Mouse (Mus musculus) cerebellum, adult 9-10 months (tissue): ENCODE data around the gene Spata17.

Experiments
- DNase-seq: peaks from one replicate; pipeline ENCODE4 v3.0.0; 2022

Spata17 gene

GRCm38 (mm10) chr1:187076198-187077042, 138.8 kb downstream of the Spata17 start:
- no peak for DNase-seq

- DNase-seq, result no peak
Measured at GRCm38 (mm10) chr1:187059874-187060273, 155.4 kb downstream of the Spata17 start.

DNA sequence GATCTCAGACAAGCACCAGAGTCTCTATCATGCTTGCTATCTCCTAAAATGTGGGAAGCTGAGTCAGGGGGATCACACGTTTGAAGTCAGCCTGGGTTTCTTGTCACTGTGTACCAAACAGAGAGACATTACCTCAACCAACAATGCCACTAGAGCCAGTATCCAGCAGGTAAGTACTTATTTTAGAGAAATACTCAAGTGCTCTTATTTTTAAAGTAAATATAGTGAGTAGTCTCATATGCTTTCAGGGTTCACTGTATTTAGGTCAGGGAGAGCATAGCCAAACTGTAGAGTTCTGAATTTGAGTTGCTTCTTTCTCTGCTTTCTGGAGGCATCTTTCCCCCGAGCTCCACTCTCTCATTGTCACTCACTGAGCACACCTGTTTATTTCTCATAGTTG, 160.9 kb downstream of the Spata17 start:
- DNase-seq, result no peak

GRCm38 (mm10) chr1:187053862-187054261, 161.4 kb downstream of the Spata17 start:
- no peak for DNase-seq

- no peak for DNase-seq
Measured at GRCm38 (mm10) chr1:187052532-187052931, 162.7 kb downstream of the Spata17 start.

DNA sequence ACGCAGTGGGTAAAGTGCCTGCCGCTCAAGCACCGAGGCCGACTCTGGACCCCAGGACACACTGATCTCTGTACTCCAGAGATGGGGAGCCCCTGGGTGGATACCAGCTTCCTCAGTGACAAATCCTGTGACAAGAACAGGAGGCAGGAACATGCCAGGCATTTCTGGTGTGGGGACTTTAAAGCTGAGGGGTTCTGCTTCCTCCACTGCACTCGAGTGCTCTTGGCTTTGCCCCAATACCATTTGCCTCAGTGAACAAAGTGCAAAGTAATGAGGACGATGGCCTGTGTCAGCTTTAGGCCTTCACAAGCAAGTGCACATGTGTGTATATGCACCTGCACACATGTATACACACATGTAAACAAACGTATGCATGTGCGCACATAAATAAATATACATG, 164.0 kb downstream of the Spata17 start:
- DNase-seq, result no peak

GRCm38 (mm10) chr1:187048681-187049288, 166.5 kb downstream of the Spata17 start:
- no peak for DNase-seq

GRCm38 (mm10) chr1:187044726-187045125, 170.5 kb downstream of the Spata17 start:
- no peak for DNase-seq

DNA sequence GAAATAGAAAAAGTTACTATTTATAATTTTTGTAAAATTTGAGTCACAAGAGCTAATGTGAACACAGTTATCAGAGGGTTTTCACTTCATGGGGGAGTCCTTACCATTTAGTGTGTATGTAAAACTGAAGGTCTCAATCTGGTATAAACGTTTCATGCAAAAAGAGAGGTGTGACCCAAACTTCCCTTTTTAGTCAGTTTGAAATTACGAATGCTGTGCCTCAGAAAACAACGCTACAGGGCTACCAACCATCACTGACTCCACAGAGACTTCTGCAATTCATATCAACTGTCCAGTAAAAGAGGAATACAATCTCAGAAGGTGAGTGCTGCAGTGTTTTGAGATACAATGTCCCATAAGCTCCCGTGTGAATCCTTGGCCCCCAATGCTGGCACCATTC, 175.5 kb downstream of the Spata17 start:
- DNase-seq, result no peak

DNA sequence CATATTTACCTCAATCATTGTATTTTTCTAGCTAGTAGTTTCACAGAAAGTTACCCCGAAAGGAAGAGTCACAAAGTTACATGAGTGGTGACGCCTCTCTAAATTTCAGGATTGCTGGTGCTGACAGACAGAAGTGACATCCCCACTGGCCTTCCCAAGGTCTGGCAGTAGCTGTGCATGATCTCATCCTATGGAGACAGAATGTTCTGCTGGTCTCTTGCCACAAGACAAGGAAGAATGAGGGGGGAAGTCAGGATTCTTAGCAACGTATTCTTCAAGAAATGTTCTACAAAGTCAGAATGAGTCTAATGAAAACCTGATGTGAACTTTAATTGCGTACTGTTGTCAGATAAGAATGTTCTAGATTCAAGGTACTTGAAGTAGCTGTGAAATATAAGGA, 179.5 kb downstream of the Spata17 start:
- DNase-seq, result no peak

- peak; percentile 7 for DNase-seq
Measured at GRCm38 (mm10) chr1:187031796-187032195, 183.5 kb downstream of the Spata17 start.

DNA sequence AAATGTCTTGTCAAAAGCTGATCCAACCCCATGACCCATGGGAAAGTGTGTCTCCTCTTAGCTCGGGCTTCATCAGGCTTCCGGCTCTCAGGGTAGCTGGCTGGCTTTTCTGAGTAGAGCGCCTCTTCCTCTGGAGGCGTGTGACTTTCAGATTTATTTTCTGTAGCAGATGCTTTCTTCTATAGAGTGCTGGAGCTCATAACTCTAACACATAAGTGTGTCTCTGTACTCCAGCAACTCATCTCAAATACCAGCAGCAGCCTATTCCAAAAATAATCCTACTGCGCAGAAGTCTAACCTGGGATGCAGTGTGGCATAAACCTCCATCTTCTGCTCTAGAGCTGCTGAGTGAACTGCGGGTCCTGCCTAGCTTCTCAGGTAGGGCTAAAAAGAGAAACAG, 186.4 kb downstream of the Spata17 start:
- DNase-seq, result no peak

DNA sequence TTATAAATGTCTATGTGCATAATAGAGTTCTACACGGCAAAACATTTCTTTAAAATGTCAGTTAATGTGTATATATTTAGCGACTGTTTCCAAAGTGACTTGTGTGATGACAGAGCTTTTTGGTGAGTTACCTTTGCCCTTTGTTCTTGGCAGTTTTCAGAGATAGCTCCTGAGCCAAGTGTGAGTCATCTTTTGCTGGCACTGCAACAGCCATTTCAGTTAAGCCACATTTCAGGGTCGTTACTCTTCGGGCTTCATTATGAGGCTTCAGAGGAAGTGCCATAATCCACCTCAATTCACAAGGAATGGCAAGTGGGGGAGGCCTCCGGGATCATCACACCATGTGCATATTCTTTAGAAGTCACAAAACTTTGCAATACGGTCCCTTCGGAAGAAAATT, 195.3 kb downstream of the Spata17 start:
- DNase-seq, result no peak

- no peak for DNase-seq
Measured at GRCm38 (mm10) chr1:187016116-187016515, 199.1 kb downstream of the Spata17 start.

DNA sequence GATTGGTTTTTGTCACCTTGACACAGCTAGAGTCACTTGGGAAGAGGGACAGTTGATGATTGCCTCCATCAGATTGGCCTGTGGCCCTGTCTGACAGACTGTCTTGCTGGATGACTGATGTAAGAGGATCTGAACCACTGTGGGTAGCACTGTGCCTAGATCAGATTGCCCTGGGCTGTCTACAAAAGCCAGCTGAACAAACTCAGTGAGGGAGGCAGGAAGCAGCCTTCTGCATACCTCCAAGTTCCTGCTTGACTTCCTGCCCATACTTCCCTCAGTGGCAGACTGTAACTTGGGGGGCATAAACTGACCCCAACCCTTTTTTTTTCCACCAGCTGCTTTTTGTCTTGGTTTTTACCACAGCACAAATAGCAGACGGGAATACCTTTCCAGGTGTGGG, 199.6 kb downstream of the Spata17 start:
- no peak for DNase-seq

GRCm38 (mm10) chr1:187014141-187014540, 201.1 kb downstream of the Spata17 start:
- no peak for DNase-seq

DNA sequence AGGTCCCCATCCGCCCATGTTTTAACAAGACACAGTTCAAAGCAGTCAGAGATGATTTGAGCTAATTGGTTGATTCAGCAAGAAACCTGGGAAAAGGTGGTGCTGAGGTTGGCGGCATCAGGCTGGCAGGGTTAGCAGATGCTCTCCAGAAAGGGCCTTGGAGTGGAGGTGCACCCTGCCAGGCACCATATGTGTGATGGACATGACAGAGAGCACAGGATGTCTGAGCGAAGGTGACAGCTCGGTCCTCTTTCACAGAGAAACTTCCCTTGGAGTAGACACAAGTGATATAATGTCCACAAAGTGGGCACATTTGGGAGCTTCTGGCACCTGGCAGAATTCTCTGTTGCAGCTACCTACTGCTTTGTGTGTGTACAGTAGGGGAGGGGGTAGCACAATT, 203.7 kb downstream of the Spata17 start:
- DNase-seq, result no peak

DNA sequence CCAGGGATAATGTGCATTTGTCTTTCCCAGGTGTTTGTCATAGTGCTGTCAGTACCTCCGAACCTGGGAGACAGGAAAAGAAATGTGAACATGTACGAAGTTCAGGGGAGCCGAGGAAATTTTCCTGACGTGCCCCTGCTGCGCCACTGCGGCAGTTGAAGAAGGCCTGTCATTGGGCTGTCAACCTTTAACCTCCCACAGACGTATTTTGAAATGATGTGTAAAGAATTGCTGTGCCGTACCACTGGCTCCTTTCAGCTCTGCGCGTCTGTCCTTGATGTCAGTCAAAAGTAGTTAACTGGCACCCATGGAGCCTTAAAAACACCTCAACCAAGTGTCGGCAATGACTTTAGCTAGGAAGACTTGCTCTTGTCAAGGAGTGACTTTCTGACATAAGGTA, 205.2 kb downstream of the Spata17 start:
- no peak for DNase-seq

DNA sequence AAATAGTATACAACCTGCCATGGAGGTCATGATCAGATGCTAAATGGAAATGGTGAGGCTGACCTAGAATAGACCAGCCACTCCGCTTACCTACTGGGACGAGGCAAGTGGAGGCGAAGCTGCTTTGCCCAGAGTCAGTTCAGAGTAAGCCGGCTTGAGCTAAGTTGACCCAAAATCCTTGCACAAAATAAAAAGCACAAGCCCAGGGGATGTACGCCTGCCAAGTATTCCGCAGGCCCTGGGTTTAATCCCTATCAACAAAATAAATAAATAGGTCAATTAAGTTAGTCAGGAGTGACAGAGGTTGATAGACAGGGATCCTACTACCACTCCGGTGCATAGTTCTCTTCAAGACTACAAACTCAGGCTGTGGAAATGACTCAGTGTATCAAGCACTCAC, 207.0 kb downstream of the Spata17 start:
- no peak for DNase-seq

DNA sequence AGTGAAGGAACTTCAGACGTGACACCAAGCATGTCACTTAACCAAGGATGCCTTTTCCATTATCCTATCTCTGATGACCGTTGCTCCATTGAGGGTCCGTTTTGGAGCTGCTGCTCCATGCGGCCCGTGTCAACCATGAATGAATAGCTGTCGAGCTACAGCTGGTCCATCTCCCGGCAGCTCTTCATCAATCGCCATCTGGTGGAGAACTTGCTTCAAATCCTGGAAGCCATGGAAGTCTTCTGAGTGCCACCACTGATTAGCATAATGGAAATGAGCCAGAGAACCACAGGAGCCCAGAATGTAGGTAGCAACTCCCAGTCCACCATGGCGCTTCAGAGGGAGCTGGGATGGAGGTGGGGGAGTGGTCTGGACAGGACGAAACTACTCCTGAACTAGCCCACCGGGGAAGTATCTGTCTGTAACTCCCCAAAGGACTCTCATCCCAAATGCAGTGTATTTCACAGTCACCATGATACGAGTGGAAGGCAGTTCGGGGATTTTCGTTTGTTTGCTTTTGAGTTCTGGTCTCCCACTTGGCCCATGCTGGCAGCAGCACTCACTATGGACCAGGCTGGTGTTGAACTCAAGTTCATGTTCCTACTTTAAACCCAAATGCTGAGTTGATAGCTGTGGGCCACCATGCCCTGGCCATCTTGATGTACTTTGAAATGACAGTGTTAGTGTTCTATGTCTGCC, 208.9 kb downstream of the Spata17 start:
- no peak for DNase-seq

DNA sequence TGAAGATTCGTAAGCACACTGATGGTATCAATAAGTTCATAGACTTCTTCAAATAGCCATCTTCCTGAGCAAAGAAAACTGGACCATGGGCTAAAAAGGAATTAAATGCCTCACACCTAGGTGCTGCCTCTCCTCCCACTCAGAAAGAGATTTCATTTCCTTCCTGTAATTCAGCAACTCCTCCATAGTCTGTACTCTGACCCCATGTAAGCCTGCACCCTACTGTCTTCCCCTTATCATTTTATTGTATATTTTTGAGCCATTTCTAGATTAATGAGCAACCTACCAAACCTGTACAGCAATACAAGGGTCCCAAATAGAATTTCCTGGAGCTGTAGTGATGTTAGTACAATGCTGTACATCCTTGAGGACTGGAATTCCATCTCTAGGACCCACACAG, 211.0 kb downstream of the Spata17 start:
- no peak for DNase-seq

GRCm38 (mm10) chr1:187003441-187003861, 211.8 kb downstream of the Spata17 start:
- DNase-seq, result no peak

DNA sequence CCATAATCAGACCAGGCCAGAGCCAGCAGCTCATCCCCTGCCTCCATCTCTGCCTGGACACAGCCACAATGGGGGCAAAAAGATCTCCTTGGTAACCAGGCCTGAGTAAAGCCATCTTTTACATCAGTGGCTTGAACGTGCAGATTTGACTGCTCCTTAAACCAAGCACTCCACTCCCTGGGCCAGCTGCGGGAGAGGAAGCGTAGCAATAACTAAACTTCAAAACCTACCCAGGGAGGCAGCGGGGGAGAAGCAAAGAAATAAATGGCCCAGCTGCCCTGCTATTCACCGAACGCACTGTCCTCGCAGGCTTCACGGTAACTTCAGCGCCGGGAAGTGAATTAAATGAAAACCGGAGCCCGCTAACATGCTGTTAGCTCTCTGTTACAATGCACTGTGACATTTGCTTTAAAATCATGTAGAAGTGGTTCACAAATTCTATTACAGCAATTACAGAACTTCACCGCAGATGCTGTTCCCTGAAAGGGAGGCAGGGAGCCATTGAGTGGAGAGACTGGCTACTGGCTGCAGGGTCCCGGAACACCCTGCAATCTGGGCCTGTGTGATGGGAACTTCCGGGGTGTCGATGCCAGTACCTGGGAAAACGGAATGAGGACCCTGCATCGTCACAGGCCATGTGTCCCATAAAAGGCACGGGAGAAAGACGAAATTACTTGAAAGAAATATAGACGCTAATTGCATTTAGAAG, 217.5 kb downstream of the Spata17 start:
- DNase-seq, result no peak
